Mouse (Mus musculus): ENCODE measurements at regions not wholly inside any gene's neighbourhood (a gene's known extent, or its start where the extent isn't known, plus 50 kb on each side); places are given as distances from the start of the nearest gene placed in this dataset.

GRCm38 (mm10) chr3:21539138-21539537 lies 537.3 kb upstream of the Tbl1xr1 start:
- no peaks in the 10 kb centered on the region for H3K36me3 ChIP-seq (ENCODE audit: control insufficient read depth, insufficient read depth, low read length)
- H3K27me3 ChIP-seq (ENCODE audit: control insufficient read depth, insufficient read depth, low read length): no peaks in the 10 kb centered on the region
- DNase-seq (ENCODE audit: low read depth in 1 of 2, low spot score in 2 of 2): no peak
- no peaks in the 10 kb centered on the region for H3K4me1 ChIP-seq (ENCODE audit: control insufficient read depth, insufficient read depth, insufficient read length)
- H3K4me3 ChIP-seq (ENCODE audit: extremely low read depth, insufficient read depth, insufficient read length): no peak overlapping the region
- no peak overlapping the region for H3K27ac ChIP-seq (ENCODE audit: insufficient read depth, low read length)
- WGBS: 91% methylated on average over 2 of the region's 2 CpGs
- no peak for TF ChIP-seq CTCF (IDR thresholded peaks at IDR 0.05; ENCODE audit: extremely low read depth, insufficient read depth, insufficient read length, insufficient replicate concordance)
- TF ChIP-seq POLR2A (IDR thresholded peaks at IDR 0.05; ENCODE audit: low read depth, low read length): no peak

- Histone ChIP-seq H3K4me1 (ENCODE audit: control insufficient read depth, insufficient read depth, insufficient read length) (no peaks in the 10 kb centered on the region), H3K36me3 (ENCODE audit: control insufficient read depth, insufficient read depth, low read length) (no peaks in the 10 kb centered on the region), H3K4me3 (ENCODE audit: extremely low read depth, insufficient read depth, insufficient read length) (no peak overlapping the region), H3K27me3 (ENCODE audit: control insufficient read depth, insufficient read depth, low read length) (no peaks in the 10 kb centered on the region), H3K27ac (ENCODE audit: insufficient read depth, low read length) (no peak overlapping the region)
- no peak for DNase-seq (ENCODE audit: low read depth in 1 of 2, low spot score in 2 of 2)
- 88% methylated on average over 2 of the region's 2 CpGs for WGBS
- no peak for TF ChIP-seq POLR2A (IDR thresholded peaks at IDR 0.05; ENCODE audit: low read depth, low read length)
- no peak for TF ChIP-seq CTCF (IDR thresholded peaks at IDR 0.05; ENCODE audit: extremely low read depth, insufficient read depth, insufficient read length, insufficient replicate concordance)
These were observed 532.0 kb upstream of the Tbl1xr1 start for GRCm38 (mm10) chr3:21544456-21544855.

DNA sequence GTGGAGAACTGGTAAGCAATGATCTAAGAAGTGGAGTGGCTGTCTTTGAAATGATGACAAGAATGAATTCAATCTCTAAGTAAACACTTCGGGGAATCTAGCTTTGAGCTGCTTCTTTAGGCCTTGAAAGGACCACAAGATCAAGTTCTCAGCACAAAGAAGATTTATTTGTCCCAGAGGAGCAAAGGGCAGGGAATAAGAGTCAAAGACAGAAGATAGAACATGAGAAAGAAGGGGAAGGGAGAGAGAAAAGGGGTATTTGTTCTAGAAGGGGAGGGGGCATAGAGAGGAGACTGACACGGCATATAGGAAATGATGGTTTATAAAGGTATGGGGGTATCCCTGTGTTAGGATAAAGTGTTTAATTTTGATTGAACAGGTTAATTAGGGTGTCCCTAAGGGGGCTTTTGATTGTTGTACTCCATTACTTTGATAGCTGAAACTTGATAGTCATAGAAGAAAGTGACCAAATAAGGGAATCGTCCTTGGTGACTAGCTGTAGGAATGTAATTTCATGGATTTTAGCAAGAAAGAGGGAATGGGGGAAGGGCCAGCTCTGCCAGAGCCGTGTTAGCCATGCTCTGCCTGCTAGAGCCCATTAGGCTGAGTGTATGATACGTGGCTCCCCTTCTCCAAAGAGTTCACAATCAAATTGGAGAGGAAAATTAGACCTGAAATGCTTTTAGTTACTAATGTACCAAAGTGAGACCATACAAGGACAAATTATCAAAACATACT lies 531.1 kb upstream of the Tbl1xr1 start:
- no peak for TF ChIP-seq CTCF (IDR thresholded peaks at IDR 0.05; ENCODE audit: extremely low read depth, insufficient read depth, insufficient read length, insufficient replicate concordance)
- no peak for TF ChIP-seq POLR2A (IDR thresholded peaks at IDR 0.05; ENCODE audit: low read depth, low read length)
- no peak for DNase-seq (ENCODE audit: low read depth in 1 of 2, low spot score in 2 of 2)
- Histone ChIP-seq H3K4me1 (ENCODE audit: control insufficient read depth, insufficient read depth, insufficient read length) (no peaks in the 10 kb centered on the region), H3K36me3 (ENCODE audit: control insufficient read depth, insufficient read depth, low read length) (no peaks in the 10 kb centered on the region), H3K4me3 (ENCODE audit: extremely low read depth, insufficient read depth, insufficient read length) (no peak overlapping the region), H3K27me3 (ENCODE audit: control insufficient read depth, insufficient read depth, low read length) (no peaks in the 10 kb centered on the region), H3K27ac (ENCODE audit: insufficient read depth, low read length) (no peak overlapping the region)
- 89% methylated on average over 5 of the region's 5 CpGs for WGBS

- H3K4me1 ChIP-seq (ENCODE audit: control insufficient read depth, insufficient read depth, insufficient read length): no peaks in the 10 kb centered on the region
- TF ChIP-seq POLR2A (IDR thresholded peaks at IDR 0.05; ENCODE audit: low read depth, low read length): no peak
- no peak for TF ChIP-seq CTCF (IDR thresholded peaks at IDR 0.05; ENCODE audit: extremely low read depth, insufficient read depth, insufficient read length, insufficient replicate concordance)
- no peak for DNase-seq (ENCODE audit: low read depth in 1 of 2, low spot score in 2 of 2)
- H3K36me3 ChIP-seq (ENCODE audit: control insufficient read depth, insufficient read depth, low read length): no peaks in the 10 kb centered on the region
- WGBS: 92% methylated on average over 2 of the region's 2 CpGs
- no peaks in the 10 kb centered on the region for H3K27me3 ChIP-seq (ENCODE audit: control insufficient read depth, insufficient read depth, low read length)
- no peak overlapping the region for H3K4me3 ChIP-seq (ENCODE audit: extremely low read depth, insufficient read depth, insufficient read length)
- H3K27ac ChIP-seq (ENCODE audit: insufficient read depth, low read length): no peak overlapping the region
These were observed 530.0 kb upstream of the Tbl1xr1 start for GRCm38 (mm10) chr3:21546411-21546810.

DNA sequence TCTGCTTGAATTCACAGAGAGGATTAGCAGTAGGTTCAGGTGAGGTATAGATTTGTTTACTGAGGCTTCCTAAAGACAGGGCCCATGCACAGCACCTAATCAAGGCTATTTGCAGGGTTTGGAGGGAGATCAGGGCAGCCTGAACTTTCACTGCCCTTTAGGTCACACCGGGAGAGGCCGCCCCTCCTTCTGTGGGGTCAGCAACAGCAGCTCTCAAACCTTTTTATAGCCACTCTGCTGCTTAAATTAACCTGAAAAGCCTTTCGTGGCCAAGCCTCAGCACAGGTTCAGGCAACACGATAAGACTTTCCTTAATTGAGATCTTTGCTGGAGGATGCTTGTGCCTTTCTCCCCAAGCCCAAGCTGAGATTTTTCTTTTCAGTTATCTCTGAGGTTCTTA lies 526.8 kb upstream of the Tbl1xr1 start:
- H3K4me3 ChIP-seq (ENCODE audit: extremely low read depth, insufficient read depth, insufficient read length): no peak overlapping the region
- no peaks in the 10 kb centered on the region for H3K4me1 ChIP-seq (ENCODE audit: control insufficient read depth, insufficient read depth, insufficient read length)
- no peak for DNase-seq (ENCODE audit: low read depth in 1 of 2, low spot score in 2 of 2)
- no peak overlapping the region for H3K27ac ChIP-seq (ENCODE audit: insufficient read depth, low read length)
- TF ChIP-seq CTCF (IDR thresholded peaks at IDR 0.05; ENCODE audit: extremely low read depth, insufficient read depth, insufficient read length, insufficient replicate concordance) (no peak), POLR2A (IDR thresholded peaks at IDR 0.05; ENCODE audit: low read depth, low read length) (no peak)
- no peaks in the 10 kb centered on the region for H3K27me3 ChIP-seq (ENCODE audit: control insufficient read depth, insufficient read depth, low read length)
- no peaks in the 10 kb centered on the region for H3K36me3 ChIP-seq (ENCODE audit: control insufficient read depth, insufficient read depth, low read length)
- WGBS: 74% methylated on average over 4 of the region's 4 CpGs

DNA sequence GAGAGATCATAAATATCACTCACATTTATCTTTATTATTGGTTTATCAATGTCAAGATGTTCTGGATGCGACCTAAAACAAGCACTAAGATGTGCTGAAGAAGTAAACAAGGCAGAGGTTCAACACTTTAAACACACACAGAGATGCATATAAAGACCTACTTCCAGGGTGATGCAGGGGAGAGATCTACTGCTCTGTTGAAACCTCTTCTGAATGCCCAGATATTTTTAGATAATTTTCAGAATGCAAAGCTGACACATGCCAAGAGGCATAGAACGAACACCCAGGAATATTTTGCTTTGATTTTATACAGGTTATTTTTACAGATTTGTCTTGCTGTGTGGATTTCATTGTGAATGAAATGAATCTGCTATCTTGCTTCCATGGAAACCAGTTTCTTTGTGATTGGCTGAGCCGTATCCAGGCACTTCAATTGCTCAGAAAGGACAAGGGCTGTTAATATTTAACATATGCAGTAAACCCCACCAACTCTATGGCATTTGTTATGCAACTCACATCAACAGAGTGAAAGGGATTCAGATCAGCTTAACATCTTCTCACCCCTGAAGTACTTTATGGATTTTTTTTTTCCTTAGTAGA lies 523.2 kb upstream of the Tbl1xr1 start:
- H3K4me3 ChIP-seq (ENCODE audit: extremely low read depth, insufficient read depth, insufficient read length): no peak overlapping the region
- TF ChIP-seq POLR2A (IDR thresholded peaks at IDR 0.05; ENCODE audit: low read depth, low read length): no peak

DNA sequence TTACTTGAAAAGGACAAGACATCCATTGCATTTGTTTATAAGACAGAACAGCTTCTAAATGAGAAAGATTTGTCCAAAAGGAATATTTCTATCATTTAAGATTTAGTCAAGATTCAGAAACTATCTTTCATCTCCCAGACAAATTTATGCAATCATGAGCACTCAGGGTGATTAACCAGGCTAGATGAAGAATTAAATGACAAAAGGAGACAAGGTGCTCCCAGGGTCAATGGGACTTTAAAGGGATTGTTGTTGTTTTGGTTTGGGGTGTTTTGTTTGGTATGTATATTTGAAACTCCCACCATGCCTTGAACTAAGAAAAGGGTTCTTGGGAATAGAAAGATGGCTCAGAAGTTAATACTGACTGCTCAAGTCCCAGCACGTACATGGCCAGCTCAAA lies 522.6 kb upstream of the Tbl1xr1 start:
- no peak for DNase-seq (ENCODE audit: low read depth in 1 of 2, low spot score in 2 of 2)
- Histone ChIP-seq H3K27ac (ENCODE audit: insufficient read depth, low read length) (no peak overlapping the region), H3K36me3 (ENCODE audit: control insufficient read depth, insufficient read depth, low read length) (no peaks in the 10 kb centered on the region), H3K4me1 (ENCODE audit: control insufficient read depth, insufficient read depth, insufficient read length) (no peaks in the 10 kb centered on the region), H3K4me3 (ENCODE audit: extremely low read depth, insufficient read depth, insufficient read length) (no peak overlapping the region), H3K27me3 (ENCODE audit: control insufficient read depth, insufficient read depth, low read length) (no peaks in the 10 kb centered on the region)
- 78% methylated on average over 1 of the region's 1 CpGs for WGBS
- no peak for TF ChIP-seq POLR2A (IDR thresholded peaks at IDR 0.05; ENCODE audit: low read depth, low read length)
- no peak for TF ChIP-seq CTCF (IDR thresholded peaks at IDR 0.05; ENCODE audit: extremely low read depth, insufficient read depth, insufficient read length, insufficient replicate concordance)

More for the DNA sequence above, 523.2 kb upstream of the Tbl1xr1 start:
- Histone ChIP-seq H3K4me1 (ENCODE audit: control insufficient read depth, insufficient read depth, insufficient read length) (no peaks in the 10 kb centered on the region), H3K27me3 (ENCODE audit: control insufficient read depth, insufficient read depth, low read length) (no peaks in the 10 kb centered on the region), H3K27ac (ENCODE audit: insufficient read depth, low read length) (no peak overlapping the region), H3K36me3 (ENCODE audit: control insufficient read depth, insufficient read depth, low read length) (no peaks in the 10 kb centered on the region)
- DNase-seq (ENCODE audit: low read depth in 1 of 2, low spot score in 2 of 2): no peak
- 90% methylated on average over 3 of the region's 3 CpGs for WGBS

Measured in spleen, adult 2 months (tissue).